Mouse (Mus musculus): ENCODE results near the gene Ercc1. TPM values are rescaled to one million over a fixed set of nuclear protein-coding genes. Genes with fewer than 3 reads are reported as not detected.

The Ercc1 gene
- polyA plus RNA-seq, 1 experiment from 2014 or later = 86.1 TPM

- Histone ChIP-seq H3K36me3 (replicated peaks; ENCODE audit: control insufficient read depth, insufficient read depth) (peaks cover 44% of the 10 kb centered on the region), H3K9ac (0 out of 2 replicates have a peak overlapping the region, but pooled peaks have one; percentile 86), H3K4me3 (replicated peaks; ENCODE audit: low read length) (no peak overlapping the region), H3K27ac (no peak overlapping the region), H3K4me2 (replicated peaks) (no peak overlapping the region), H3K27me3 (ENCODE audit: control insufficient read depth, insufficient read depth, low read length) (no peaks in the 10 kb centered on the region), H3K4me1 (replicated peaks; ENCODE audit: control insufficient read depth, insufficient read depth, low read length) (peaks cover 11% of the 10 kb centered on the region), H3K9me3 (ENCODE audit: control insufficient read depth, low read length) (no peaks in the 10 kb centered on the region)
- no peak for ATAC-seq (ENCODE audit: low FRiP score)
- 89% methylated on average over 9 of the region's 9 CpGs for WGBS
- no peak for DNase-seq (ENCODE audit: low spot score)
Measured at GRCm38 (mm10) chr7:19383708-19384107, 39.1 kb downstream of the Ercc1 start.

- H3K27me3 ChIP-seq (ENCODE audit: control insufficient read depth, insufficient read depth, low read length) = no peaks in the 10 kb centered on the region
- no peak overlapping the region for H3K4me3 ChIP-seq (replicated peaks; ENCODE audit: low read length)
- peaks cover 96% of the 10 kb centered on the region for H3K36me3 ChIP-seq (replicated peaks; ENCODE audit: control insufficient read depth, insufficient read depth)
- H3K9ac ChIP-seq = no peak overlapping the region
- DNase-seq (ENCODE audit: low spot score) (no peak), ATAC-seq (ENCODE audit: low FRiP score) (no peak)
- H3K4me2 ChIP-seq (replicated peaks) = no peak overlapping the region
- H3K27ac ChIP-seq = 0 out of 2 replicates have a peak overlapping the region, but pooled peaks have one; percentile 46
- 53% methylated on average over 10 of the region's 10 CpGs for WGBS
- H3K4me1 ChIP-seq (replicated peaks; ENCODE audit: control insufficient read depth, insufficient read depth, low read length) = no peaks in the 10 kb centered on the region
- H3K9me3 ChIP-seq (ENCODE audit: control insufficient read depth, low read length) = no peaks in the 10 kb centered on the region
Measured at GRCm38 (mm10) chr7:19388699-19389413, 44.3 kb downstream of the Ercc1 start.

- Histone ChIP-seq H3K4me3 (replicated peaks; ENCODE audit: low read length) (no peak overlapping the region), H3K4me1 (replicated peaks; ENCODE audit: control insufficient read depth, insufficient read depth, low read length) (no peaks in the 10 kb centered on the region; the same call in 1 of the 2 replicates), H3K4me2 (replicated peaks) (no peak overlapping the region), H3K9me3 (ENCODE audit: control insufficient read depth, low read length) (no peaks in the 10 kb centered on the region), H3K27me3 (ENCODE audit: control insufficient read depth, insufficient read depth, low read length) (peaks cover 6% of the 10 kb centered on the region), H3K9ac (no peak overlapping the region), H3K36me3 (replicated peaks; ENCODE audit: control insufficient read depth, insufficient read depth) (peaks cover 64% of the 10 kb centered on the region), H3K27ac (no peak overlapping the region)
- ATAC-seq (ENCODE audit: low FRiP score) (no peak), DNase-seq (ENCODE audit: low spot score) (no peak)
- WGBS = 93% methylated on average over 8 of the region's 8 CpGs
Measured at GRCm38 (mm10) chr7:19394484-19394883, 49.9 kb downstream of the Ercc1 start.

DNA sequence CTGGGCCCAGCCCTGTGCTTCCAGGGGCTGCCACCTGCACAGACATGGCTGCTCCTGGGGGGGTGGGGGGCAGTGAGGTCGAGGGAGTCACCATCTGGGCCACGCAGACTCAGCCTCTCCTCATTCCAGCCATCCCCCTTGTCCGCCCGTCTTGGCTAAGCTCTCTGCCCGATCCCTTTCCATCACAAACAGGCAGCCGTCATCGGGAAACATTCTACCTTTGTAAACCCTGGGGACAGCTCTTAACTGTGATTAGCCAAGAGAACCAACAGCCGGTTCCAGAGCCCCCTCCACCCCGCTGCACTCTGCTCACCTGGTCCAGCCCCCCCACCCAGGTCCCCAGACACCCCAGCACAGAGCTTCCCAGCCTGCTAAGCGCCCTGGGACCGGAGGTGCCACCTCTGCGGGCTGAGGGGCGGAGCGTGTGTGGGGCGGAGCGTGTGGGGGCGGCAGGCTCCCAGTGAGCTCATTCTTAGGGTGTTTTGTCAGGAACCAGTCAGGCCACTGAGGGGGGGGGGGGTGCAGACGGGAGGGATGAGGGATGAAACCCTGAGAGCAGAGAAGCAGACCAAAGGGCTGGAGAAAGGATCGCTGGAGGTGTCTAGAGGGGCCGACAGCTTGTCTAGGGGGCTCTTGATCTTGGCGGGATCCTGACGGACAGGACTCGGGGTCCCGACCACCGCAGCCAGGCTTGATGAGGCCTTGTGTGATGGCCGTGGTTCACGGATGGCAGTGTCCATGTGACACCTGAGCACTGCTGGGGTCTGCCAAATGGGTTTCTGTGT is 55.1 kb downstream of the Ercc1 start:
- Histone ChIP-seq H3K4me1 (replicated peaks; ENCODE audit: control insufficient read depth, insufficient read depth, low read length) (no peaks in the 10 kb centered on the region; the same call in 1 of the 2 replicates), H3K9ac (no peak overlapping the region), H3K27ac (no peak overlapping the region), H3K4me2 (replicated peaks) (peak overlapping the region; percentile 13), H3K9me3 (ENCODE audit: control insufficient read depth, low read length) (no peaks in the 10 kb centered on the region), H3K4me3 (replicated peaks; ENCODE audit: low read length) (0 out of 2 replicates have a peak overlapping the region, but pooled peaks have one; percentile 0), H3K36me3 (replicated peaks; ENCODE audit: control insufficient read depth, insufficient read depth) (peaks cover 12% of the 10 kb centered on the region), H3K27me3 (ENCODE audit: control insufficient read depth, insufficient read depth, low read length) (peaks cover 42% of the 10 kb centered on the region)
- DNase-seq (ENCODE audit: low spot score) = no peak
- ATAC-seq (ENCODE audit: low FRiP score) = no peak
- 3% methylated on average over 26 of the region's 27 CpGs for WGBS

DNA sequence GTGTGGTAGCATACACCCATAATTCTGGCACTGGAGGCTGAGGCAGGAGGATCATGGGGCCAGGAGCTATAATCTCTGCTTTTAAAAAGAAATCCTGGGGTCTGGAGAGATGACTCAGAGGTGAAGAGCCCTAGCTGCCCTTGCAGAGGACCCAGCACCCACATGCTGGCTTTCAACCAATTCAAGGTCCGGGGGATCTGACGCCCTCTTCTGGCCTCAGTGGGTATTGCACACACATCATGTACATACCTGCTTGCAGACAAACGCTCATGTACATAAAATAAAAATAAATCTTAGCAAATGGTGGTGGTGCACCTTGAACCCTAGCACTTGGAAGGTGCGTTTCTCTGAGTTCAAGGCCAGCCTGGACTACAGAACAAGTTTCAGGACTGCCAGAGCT is 56.4 kb downstream of the Ercc1 start:
- Histone ChIP-seq H3K9me3 (ENCODE audit: control insufficient read depth, low read length) (no peaks in the 10 kb centered on the region), H3K4me3 (replicated peaks; ENCODE audit: low read length) (no peak overlapping the region), H3K4me2 (replicated peaks) (no peak overlapping the region), H3K9ac (no peak overlapping the region), H3K27me3 (ENCODE audit: control insufficient read depth, insufficient read depth, low read length) (peaks cover 49% of the 10 kb centered on the region), H3K4me1 (replicated peaks; ENCODE audit: control insufficient read depth, insufficient read depth, low read length) (no peaks in the 10 kb centered on the region; the same call in 1 of the 2 replicates), H3K36me3 (replicated peaks; ENCODE audit: control insufficient read depth, insufficient read depth) (no peaks in the 10 kb centered on the region), H3K27ac (no peak overlapping the region)
- ATAC-seq (ENCODE audit: low FRiP score) (no peak), DNase-seq (ENCODE audit: low spot score) (no peak)
- 90% methylated on average over 4 of the region's 4 CpGs for WGBS

GRCm38 (mm10) chr7:19402535-19403112 is 58.0 kb downstream of the Ercc1 start:
- DNase-seq (ENCODE audit: low spot score) (no peak), ATAC-seq (ENCODE audit: low FRiP score) (no peak)
- Histone ChIP-seq H3K9me3 (ENCODE audit: control insufficient read depth, low read length) (no peaks in the 10 kb centered on the region), H3K4me1 (replicated peaks; ENCODE audit: control insufficient read depth, insufficient read depth, low read length) (no peaks in the 10 kb centered on the region; the same call in 1 of the 2 replicates), H3K27me3 (ENCODE audit: control insufficient read depth, insufficient read depth, low read length) (peaks cover 49% of the 10 kb centered on the region), H3K4me3 (replicated peaks; ENCODE audit: low read length) (no peak overlapping the region), H3K4me2 (replicated peaks) (no peak overlapping the region), H3K36me3 (replicated peaks; ENCODE audit: control insufficient read depth, insufficient read depth) (no peaks in the 10 kb centered on the region), H3K9ac (no peak overlapping the region), H3K27ac (no peak overlapping the region)
- 66% methylated on average over 9 of the region's 9 CpGs for WGBS

DNA sequence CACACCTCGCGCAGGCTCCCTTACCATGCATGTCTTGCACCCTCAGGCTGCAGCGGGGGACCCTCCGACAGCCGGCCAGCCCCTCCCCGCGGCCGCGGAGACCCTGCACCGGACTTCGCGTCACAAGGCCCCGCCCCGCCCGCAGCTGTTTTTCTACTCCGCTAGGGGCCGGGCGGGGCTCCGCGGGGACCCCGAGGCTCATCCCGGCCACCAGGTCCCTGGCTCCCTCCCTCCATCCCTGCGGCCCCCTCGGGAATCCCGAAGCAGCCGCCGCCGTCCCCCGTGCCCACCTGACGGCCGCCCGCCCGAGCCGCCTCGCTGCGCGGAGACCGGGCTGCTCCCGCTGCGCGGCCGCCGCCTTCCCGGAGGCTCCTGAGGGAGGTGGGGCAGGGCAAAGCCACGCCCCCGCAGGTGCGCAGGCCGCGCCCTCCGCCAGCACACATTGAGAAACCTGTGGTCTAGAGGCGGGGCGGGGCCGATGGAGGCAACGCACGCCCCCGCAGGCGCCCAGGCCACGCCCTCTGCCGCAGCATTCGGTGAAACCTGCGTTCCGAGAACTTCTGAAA is 59.2 kb downstream of the Ercc1 start, which contains the start of gene Klc3:
TSS of gene Klc3 (minus strand) at position 374 of the 566 bp plus-strand sequence.
- under 1% methylated on average over 59 of the region's 62 CpGs for WGBS
- ATAC-seq (ENCODE audit: low FRiP score) (peak; percentile 12; the same call in 1 of the 2 replicates), DNase-seq (ENCODE audit: low spot score) (no peak)
- Histone ChIP-seq H3K4me3 (replicated peaks; ENCODE audit: low read length) (peak within 1 kb of the TSS; percentile 42), H3K27me3 (ENCODE audit: control insufficient read depth, insufficient read depth, low read length) (peaks cover 49% of the 10 kb centered on the region), H3K4me1 (replicated peaks; ENCODE audit: control insufficient read depth, insufficient read depth, low read length) (no peaks in the 10 kb centered on the region; the same call in 1 of the 2 replicates), H3K9me3 (ENCODE audit: control insufficient read depth, low read length) (no peaks in the 10 kb centered on the region), H3K9ac (peak within 1 kb of the TSS; percentile 48), H3K36me3 (replicated peaks; ENCODE audit: control insufficient read depth, insufficient read depth) (no peaks in the 10 kb centered on the region), H3K27ac (no peak within 1 kb of the TSS), H3K4me2 (replicated peaks) (peak within 1 kb of the TSS; percentile 86)

GRCm38 (mm10) chr7:19404476-19404875 is 59.9 kb downstream of the Ercc1 start, which contains the start of gene Ckm:
Ckm (plus strand) TSS chr7:19404776.
- WGBS = 56% methylated on average over 7 of the region's 7 CpGs
- Histone ChIP-seq H3K27me3 (ENCODE audit: control insufficient read depth, insufficient read depth, low read length) (peaks cover 43% of the 10 kb centered on the region), H3K9ac (peak within 1 kb of the TSS; percentile 48), H3K4me3 (replicated peaks; ENCODE audit: low read length) (peak within 1 kb of the TSS; percentile 42), H3K36me3 (replicated peaks; ENCODE audit: control insufficient read depth, insufficient read depth) (no peaks in the 10 kb centered on the region), H3K4me2 (replicated peaks) (peak within 1 kb of the TSS; percentile 86), H3K4me1 (replicated peaks; ENCODE audit: control insufficient read depth, insufficient read depth, low read length) (no peaks in the 10 kb centered on the region; the same call in 1 of the 2 replicates), H3K9me3 (ENCODE audit: control insufficient read depth, low read length) (no peaks in the 10 kb centered on the region), H3K27ac (no peak within 1 kb of the TSS)
- DNase-seq (ENCODE audit: low spot score) (no peak), ATAC-seq (ENCODE audit: low FRiP score) (no peak)

Measured in hindbrain, embryonic 14.5 days (tissue).